Mouse (Mus musculus): Measurements from ENCODE around the gene Zfyve27.

Gene Zfyve27

DNA sequence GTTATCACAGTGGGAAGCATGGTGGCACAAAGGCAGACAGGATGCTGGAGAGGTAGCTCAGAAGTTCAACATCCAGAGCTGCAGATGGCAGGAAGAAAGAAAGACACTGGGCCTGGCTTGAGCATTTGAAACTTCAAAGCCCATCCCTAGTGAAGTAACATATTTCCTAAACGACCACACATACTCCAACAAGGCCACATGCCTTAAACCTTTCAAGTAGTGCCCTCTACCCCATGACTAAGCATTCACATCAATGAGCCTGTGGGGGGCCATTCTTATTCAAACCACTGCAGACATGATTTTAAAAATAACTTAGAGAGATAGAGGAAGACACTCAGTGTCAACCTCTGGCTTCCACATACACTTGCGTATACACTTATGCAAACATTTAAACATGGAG is 21.0 kb upstream of the Zfyve27 start:
- DNase-seq (ENCODE audit: low spot score), result no peak

DNA sequence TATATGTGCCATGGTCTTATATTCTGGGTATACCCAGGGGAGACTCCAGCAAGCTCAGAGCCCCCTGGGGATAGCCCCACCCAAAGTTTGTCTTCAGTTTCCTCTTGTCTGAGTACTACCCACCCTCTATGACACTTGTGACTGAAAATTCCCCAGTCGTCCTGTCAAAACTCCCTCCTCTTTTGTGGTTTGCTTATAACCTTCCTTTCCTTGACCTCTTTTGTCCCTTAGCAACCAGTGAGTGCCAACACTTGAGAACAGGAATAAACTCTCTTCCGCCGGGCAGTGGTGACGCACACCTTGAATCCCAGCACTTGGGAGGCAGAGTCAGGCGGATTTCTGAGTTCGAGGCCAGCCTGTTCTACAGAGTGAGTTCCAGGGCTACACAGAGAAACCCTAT is 19.7 kb upstream of the Zfyve27 start:
- no peak for DNase-seq (ENCODE audit: low spot score)

DNA sequence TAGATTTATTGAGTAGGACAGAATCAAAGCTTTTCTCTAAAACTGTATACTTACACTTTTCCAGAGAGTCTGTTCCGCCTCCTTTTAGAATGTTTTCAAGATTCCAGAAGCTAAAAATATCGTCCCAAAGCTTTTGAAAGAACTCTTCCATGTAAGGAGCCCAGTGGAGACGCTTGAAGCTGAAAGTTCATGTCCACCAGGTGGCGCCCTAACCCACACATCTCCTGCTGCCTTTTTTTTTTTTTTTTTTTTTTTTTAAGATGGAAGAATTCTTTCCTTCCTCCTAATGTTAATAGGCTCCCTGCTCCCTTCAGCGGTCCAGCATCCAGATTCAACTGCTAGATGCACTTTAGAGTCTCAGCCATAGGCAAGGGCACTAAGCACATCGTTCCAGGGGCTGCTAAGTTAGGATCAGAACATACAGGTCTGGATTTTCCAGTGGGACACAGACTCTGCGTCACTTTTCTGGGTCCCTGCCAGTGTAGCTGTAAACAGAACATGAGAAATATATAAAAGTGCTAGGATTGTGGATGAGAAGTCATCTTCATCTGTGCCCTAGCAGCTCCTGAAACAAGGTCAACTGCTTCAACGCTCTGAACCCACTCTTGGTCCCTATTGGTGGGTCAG is 19.1 kb upstream of the Zfyve27 start:
- DNase-seq (ENCODE audit: low spot score), result peak; percentile 57

DNA sequence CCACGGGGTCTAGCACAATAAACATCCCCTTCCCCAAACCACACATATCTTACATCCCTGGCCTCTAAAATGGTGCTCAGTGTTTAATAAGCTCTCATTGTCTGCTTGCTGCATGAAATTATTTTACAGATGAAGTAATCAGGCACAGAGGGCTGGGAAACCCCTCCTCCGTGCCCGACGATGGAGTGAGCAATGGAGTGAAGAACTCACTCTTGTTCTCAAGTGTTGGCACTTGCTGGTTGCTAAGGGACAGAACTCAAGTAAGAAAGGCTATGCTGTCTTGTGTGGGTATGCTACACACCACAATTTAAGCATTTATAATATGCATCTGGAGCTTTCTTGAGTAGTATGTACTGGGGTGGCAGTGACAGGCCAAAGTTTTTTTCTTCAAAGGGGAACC is 18.5 kb upstream of the Zfyve27 start:
- DNase-seq (ENCODE audit: low spot score), result no peak

DNA sequence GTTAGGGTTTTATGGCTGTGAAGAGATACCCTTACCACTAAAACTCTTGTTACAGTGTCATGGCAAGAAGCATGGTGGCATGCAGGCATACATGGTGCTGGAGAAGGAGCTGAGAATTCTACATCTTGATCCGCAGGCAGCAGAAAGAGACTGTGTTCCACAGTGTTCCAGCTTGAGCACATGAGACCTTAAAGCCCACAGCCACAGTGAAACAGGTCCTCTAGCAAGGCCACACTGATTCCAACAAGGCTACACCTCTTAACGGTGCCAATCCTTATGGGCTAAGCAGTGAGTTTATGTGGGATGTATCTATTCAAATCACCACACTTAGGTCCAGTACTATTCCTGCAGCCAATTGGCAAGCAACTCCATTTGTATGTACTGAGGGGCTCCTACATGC is 18.0 kb upstream of the Zfyve27 start:
- DNase-seq (ENCODE audit: low spot score), result no peak

DNA sequence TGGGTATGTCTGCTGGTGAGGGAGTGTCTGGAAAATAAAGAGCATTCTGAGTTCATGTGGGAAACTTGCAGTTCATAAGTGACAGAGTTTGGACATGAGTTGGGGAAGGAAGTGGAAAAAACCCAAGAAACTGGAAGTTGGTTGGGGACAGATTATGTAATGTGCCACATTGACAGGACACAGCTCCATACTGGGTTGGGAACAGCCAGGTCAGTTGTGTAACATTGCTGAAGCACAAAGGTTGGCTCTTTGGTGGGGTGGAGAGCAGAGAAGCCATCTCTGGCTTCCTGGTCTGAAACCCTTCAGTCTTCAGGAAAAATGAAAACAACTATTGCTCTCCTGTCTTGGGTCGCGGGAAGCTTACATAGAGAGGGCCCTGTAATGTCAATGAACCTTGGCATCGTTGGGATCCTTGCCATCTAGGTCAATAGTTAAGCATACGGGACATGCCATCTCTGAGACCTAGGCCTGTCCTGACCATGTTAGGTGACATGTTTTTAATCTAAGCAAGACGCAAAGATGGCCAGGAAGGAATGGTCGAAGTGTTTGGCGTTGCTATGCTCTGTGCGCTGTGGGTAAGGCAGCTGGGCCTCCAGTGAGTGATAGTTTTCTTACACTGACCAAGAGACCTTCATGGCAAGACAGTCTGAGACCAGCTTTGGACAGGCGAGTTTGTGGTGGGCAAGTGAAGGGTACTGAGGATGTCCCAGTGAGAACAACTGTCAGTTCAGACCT is 17.3 kb upstream of the Zfyve27 start:
- no peak for DNase-seq (ENCODE audit: low spot score)

DNA sequence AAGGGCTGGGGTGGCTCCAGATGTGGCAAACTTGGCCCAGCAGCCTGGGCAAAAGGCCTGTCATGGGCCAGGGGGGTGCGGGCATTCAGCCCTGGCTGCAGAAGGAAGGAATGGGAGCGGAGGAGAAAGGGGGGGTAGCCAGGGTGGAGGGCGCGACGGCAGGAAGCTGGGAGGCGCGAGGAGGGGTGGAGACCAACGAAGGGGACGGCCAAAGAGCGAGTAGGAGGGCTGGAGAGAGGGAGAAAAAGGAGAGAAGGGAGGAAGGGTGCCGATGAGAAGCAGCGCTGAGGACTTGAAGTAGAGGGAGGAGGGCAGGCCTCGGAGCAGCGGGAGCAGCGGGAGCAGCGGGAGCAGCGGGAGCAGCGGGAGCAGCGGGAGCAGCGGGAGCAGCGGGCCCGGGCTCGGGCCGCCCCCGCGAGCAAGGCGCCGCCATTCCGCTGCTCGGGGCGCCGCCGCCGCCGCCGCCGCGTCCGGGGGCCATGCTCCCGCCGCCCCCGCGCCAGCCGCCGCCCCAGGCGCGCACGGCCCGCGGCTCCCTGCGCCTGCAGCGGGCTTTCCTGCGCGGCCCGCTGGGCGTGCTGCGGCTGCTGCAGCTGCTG is 16.5 kb upstream of the Zfyve27 start, which contains the start of gene Marveld1:
Gene Marveld1 (plus strand): TSS at position 231 of the 599 bp plus-strand sequence.
- peak; percentile 81 for DNase-seq (ENCODE audit: low spot score)

DNA sequence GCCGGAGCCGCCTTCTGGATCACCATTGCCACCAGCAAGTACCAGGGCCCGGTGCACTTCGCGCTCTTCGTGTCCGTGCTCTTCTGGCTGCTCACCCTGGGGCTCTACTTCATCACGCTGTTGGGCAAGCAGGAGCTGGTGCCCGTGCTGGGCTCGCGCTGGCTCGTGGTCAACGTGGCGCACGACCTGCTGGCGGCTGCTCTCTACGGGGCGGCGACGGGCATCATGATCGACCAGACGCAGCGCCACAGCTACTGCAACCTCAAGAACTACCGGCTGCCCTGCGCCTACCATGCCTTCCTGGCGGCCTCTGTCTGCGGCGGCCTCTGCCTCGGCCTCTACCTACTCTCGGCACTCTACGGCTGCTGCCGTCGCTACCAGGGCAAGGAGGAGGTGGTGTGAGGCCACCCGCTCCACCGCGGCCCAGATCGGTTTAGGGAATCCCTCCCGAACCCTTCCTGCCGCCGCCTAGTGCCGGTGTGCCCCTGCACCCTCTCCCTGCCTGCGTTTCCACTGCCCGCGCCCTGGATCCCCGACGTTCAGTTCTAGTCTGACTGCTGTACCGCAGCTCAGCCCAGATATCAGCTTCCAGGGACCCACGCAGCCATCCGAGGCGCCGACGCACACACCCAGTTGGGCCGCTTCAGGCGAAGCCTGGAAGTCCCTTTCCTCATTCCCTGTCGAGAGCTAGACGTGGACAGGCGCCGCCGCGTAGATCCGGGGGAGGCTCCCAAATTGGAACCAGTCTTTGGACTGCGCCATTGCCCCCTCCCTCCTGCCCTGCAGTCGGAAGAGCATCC is 15.8 kb upstream of the Zfyve27 start:
- peak; percentile 47 for DNase-seq (ENCODE audit: low spot score)

DNA sequence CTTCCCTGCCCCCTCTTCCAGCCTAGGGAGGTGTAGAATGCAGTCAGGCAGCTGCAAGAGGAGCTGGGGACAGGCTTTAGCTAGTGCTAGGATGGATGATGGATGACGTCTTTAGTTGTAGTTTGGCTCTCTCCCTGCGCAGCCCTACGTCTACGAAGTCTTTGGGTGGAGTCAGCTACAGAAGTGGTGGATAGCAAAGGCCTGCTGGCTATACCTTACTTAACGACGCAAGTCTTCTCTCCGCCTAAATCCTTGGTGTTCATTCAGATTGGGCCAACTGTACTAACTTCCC is 15.2 kb upstream of the Zfyve27 start:
- no peak for DNase-seq (ENCODE audit: low spot score)

DNA sequence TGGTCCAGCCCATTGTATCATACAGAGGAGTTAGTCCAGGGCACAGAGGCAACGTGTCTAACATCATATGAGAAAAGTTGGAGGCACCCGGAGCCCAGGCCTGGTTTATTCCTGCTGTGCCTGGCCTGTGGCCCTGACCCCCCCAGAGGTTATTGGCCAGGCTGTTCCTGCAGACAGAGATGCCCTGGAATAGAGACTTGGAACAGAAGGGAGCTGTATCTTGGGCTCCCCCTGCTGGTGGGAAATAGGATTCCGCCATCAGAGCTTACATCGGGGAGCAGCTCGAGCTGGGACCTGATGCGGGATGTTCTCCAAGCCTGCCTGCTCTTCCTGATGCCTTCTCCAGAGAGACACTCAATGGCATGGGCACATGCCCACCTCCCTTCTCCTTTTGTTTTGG is 11.8 kb upstream of the Zfyve27 start:
- peak; percentile 70 for DNase-seq (ENCODE audit: low spot score)

DNA sequence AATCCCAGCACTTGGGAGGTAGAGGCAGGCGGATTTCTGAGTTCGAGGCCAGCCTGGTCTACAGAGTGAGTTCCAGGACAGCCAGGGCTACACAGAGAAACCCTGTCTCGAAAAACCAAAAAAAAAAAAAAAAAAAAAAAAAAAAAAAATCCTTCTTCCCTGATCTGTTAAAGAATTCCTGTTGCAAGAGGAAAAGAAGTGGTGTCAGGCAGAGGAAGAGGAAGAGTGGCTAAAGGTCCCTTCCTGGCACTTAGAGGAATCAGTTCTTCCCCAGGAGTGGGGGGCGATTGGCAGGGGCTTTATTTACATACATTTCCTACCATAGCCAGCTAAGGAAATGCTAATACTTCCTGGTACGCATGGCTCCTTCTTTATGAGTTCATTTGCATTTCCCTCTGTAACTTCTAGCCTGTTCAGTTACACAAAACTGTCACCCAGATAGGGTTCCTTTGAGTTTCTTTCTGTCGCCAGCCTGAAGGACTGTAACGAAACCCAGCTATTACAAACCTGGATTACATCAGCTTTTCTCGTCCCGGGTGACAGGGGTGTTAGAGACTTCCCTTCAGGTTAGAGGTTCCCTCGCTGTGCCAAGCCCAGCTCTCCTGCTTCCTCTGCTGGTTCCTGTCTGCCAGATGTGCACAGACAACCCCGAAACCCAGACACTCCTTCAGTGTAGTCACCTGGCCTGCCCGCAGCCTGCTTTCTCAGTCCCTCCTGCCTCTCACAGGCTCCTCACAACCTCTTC is 6.1 kb upstream of the Zfyve27 start:
- no peak for DNase-seq (ENCODE audit: low spot score)

DNA sequence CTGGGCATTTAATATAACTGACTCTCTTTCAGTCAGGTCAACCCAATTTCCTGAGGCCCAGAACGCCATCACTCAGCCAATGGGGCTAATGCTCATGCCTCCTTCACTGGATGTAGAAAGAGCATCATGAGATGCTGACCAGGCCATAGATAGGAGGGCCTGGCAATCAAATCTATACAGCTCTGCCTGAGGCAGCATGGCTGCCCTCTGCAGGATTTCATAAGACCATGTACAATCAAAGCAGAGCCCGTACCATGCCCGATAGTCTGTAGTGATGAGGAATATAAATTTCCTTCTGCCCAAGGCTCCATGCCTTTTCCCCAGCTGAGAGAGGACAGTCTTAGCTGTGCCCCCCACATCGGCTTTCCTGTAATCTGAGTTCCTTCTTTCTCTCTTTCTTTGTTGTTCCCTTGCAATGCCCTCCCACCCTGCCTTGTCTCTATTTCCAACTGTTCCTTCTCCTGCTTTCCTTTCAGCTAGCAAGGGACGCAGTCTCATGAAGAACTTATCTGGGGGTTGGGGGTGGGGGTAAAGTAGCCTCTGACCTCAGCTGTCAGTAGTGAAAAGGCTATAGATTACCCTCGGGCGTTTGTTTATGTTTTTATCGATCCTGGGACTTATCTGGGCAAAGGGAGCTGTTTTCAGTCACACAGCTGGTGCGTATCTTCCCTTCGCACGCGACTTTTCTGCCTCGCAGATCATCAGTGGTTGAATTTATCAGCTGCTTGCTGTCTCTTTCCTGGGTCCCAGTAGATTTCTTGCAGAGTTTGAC is 5.3 kb upstream of the Zfyve27 start:
- no peak for DNase-seq (ENCODE audit: low spot score)

DNA sequence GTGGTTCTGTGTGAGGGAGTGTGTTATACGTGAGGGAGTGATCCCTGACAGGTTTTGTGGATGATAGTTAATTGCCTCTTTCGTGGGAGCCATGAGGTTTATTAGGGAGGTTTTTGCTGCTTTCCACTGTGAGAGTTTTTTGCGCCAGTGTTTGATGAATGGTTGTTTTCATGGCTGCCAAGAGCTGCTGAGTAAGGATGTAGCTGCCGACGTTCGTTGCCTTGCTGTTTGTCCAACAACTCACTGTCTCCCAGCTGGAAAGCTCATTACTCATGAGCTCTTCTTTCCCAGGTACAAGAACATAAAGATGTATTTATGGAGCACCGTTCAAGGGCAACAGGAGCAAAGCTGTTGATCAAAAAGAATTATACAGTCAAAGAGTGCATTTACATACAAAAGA is 437 bp downstream of the Zfyve27 start:
- no peak for DNase-seq (ENCODE audit: low spot score)

DNA sequence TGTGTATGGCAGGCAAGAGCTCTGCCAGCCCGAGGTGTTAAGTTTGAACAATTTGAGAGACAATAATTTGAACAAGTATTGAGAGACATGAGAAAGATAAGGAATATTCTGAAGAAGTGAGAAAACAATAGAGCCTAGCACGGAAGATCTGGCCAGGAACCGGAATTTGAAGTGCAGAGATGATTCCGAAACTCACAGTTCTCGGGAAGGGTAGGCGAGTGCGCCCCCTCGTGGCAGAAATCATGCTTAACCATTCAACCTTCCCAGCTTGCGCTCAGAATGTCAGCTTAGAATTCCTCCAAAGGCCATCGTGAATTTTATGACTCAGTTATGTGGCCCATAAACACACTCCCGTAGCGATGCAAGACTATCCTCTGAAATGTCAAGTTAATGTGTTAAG is 2.4 kb downstream of the Zfyve27 start:
- peak; percentile 59 for DNase-seq (ENCODE audit: low spot score)

DNA sequence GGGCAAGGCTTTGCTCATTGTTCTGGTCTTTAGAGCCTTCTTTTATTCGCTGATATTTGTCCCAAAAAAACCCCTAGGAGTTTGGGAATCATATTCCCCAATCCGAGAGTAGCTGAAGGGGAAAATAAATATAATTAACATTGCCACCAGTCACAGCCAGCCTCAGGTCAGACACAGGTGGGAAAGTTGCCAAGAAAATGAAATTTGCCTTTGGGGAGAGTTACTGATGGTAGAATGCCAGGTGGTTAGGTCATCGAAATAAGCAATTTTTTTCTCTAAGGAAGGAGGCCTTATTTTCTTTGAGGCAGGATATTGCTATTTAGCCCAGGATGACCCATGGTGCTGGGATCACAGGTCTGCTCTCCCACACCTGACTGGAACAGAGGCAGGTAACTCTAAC is 3.0 kb downstream of the Zfyve27 start:
- DNase-seq (ENCODE audit: low spot score), result no peak

DNA sequence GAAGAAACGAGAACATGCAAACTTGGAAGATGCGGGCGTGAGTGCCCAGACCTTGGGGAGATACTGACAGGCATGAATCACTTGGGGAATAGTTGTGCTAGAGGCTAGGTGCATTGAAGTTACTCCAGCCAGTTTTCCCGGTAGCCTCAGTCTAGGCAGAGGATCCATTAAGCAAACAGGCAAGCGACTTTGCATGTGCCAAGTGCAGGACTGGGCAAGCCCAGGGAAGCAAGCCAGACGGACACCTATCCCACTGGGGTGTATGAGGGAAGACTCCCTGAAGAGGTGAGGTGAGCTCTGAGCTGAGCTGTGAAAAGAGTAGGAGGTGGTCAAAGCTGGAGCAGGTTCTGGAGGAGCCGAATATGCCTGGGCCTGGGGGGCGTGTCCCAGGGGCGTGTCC is 3.7 kb downstream of the Zfyve27 start:
- no peak for DNase-seq (ENCODE audit: low spot score)

DNA sequence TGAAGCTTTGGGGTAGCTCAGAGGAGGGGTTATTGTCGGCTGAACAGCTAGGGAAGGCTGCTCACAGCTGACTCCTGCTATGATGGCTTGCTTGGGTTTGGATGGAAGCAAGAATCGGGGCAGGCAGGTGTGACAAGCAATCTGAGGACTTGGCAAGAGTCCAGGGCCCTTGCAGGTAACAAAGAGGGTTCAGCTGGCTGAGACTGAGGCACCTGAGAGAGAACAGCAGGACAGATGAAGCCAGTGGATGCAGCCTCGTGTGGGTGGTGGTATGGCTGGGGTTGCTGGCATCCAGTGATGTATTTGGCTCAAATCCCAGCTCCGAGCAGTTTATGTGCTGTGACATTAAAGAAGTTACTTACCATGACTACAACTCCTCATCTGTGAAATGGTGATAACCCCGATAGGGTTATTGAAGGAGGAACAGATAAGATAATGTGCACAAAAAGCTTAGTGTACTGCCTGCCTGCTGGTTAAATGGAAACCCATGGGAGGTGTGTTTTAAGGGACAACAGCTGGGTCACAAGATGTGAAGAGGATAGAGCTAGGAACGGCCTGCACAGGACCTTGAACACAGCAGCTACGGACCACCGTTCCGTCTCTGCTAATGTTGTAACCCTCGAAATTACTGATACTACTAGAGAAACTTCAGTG is 5.7 kb downstream of the Zfyve27 start:
- no peak for DNase-seq (ENCODE audit: low spot score)

DNA sequence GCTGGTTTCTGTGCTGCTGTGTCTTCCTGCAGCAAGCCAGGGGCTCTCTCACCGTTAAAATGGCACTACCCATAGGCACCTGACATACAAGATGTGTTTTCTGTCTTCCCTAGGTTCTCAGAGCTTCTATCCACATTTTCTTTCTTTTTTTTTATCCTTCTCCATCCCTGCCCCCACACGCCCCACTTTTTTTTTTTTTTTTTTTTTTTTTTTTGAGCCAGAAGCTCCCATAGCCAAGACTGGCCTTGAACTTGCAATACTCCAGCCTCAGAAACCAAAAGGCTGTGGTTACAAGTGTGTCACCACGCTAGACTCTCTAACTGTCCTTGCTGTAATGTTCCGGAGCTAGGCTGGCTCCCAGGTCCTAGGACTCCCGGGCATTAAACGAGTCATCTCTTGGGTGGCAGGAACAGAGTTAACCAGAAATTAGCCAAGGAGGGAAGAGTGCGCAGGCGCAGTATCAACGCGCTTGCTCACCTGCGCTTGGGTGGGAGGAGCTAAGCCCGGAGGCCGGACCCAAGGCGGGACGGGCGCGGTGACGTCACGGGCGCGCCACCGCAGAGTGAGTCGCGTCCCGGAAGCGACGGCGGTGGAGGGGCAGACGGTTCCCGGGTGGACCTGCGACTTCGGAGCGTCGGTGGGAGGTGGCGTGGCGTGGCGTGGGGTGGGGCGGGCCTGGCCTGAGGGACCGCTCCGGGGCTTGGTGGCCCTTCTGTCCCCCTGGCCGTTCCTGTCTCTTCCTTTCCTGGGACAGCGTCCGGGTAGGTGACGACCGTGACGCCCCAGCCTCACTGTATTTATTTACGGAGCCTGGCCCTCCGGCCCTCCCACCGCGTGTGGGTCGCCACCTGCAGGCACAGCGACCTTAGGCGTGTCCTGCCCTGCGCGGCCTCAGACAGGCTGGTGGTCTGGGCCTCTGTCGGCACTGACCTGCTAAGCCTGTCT is 6.5 kb downstream of the Zfyve27 start:
- DNase-seq (ENCODE audit: low spot score), result peak; percentile 91

DNA sequence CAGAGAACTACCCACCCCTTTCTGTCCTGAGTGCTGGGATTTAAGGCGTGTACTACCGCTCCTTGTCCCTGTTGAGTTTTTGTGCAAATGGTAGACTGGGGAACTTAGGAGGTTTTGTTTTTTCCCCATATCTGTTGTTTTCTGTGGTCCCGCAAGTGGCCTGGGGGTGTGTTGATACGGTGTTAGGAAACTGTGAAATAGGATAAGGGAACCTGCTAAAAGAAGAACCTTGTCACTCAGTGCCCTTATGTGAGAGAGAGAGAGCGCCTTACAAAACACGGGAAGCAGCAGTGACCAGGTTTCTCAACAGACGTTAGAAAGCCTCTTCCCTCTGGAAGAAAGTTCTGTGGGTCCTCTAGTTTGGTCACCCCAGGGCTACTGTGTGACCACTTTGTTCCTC is 13.1 kb downstream of the Zfyve27 start:
- DNase-seq (ENCODE audit: low spot score), result no peak

DNA sequence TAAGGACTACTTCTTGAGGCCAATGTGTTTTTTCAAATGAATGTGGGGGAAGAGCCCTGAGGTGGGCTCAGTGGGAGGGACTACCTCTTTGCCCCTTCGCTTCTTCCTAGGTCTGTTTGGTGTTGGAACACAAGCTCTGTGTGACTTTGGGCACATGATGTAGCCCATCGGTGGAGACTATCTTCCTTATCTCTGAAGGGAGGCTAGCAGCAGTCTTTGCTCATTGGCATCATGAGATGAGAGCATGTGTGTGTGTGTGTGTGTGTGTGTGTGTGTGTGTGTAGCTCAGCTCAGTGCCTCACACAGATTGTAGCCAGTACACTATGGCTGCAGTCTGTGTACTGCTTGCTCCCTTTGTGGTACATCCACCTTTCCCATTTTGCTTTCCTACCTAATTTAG is 13.7 kb downstream of the Zfyve27 start:
- DNase-seq (ENCODE audit: low spot score), result no peak
